Mouse (Mus musculus): ENCODE measurements at regions not wholly inside any gene's neighbourhood (a gene's known extent, or its start where the extent isn't known, plus 50 kb on each side); places are given as distances from the start of the nearest gene placed in this dataset.

DNA sequence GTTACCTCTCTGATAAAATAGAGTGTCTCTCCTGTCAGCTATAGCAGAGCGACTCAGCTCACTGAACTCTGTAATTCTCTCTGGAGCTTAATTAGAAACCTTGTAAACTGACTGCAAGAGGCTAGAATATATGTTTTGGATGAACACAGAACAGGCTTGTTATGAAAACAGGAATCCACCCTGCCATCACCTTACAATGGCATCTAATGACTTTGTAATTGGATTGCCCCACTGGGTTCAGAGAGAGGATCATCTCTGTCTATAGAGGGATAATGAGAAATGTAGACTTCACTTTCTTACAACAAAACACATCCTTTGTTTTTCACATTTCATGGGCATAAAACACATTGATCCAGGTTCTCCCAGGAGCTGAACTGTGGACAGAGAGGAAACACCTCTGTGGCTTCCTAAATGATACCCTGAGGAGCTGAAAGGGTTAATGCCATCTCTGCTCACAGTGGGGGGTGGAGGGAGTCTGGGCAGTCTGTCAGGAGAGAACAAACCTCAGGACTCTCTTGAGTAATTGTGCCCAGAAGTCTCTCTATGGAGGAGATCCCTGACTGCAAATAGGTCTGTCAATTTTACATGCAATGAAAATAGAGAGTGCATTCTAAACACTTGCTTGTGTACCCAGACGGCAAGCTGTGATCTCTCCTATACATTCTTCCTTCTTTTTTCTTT is 571.9 kb downstream of the Ttll7 start:
- TF ChIP-seq CTCF (IDR thresholded peaks at IDR 0.05; ENCODE audit: low read depth), result no peak
- no peak for TF ChIP-seq EP300 (IDR thresholded peaks at IDR 0.05; ENCODE audit: low read depth)
- Histone ChIP-seq H3K36me3 (replicated peaks; ENCODE audit: control insufficient read depth, insufficient read depth, low read length) (no peaks in the 10 kb centered on the region), H3K9me3 (replicated peaks; ENCODE audit: control insufficient read depth, low read length) (no peaks in the 10 kb centered on the region), H3K4me2 (ENCODE audit: low read depth, low read length) (no peak overlapping the region), H3K4me1 (ENCODE audit: control insufficient read depth, insufficient read depth) (no peaks in the 10 kb centered on the region), H3K4me3 (ENCODE audit: low read depth, low read length) (no peak overlapping the region), H3K27me3 (ENCODE audit: control insufficient read depth, insufficient read depth, low read length) (no peaks in the 10 kb centered on the region), H3K27ac (ENCODE audit: low read depth) (no peak overlapping the region), H3K9ac (replicated peaks; ENCODE audit: low read depth, low read length) (no peak overlapping the region)
- ATAC-seq (ENCODE audit: insufficient read depth, low read depth), result no peak
- WGBS, result 67% methylated on average over 2 of the region's 2 CpGs
- no peak for DNase-seq (ENCODE audit: low spot score)

DNA sequence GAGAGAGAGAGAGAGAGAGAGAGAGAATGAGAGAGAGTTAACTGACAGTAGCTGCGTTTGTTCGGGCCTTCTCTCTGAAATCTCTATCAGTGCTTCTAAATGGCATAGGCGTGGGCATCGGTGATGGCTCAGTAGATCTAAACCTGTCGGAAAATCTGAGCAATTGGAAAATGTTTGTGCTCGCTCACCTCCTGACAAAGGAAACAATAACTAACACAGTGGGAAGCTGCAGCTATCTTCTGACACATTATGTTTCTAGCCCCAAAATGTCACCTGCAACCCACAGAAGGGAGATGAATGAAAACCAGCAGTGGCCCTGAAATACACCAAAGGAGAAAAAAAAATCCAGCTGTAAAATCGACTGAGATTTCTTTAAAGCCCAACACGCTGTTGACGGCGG is 576.7 kb downstream of the Ttll7 start:
- no peaks in the 10 kb centered on the region for H3K36me3 ChIP-seq (replicated peaks; ENCODE audit: control insufficient read depth, insufficient read depth, low read length)
- H3K4me1 ChIP-seq (ENCODE audit: control insufficient read depth, insufficient read depth), result no peaks in the 10 kb centered on the region
- no peak overlapping the region for H3K4me3 ChIP-seq (ENCODE audit: low read depth, low read length)
- TF ChIP-seq CTCF (IDR thresholded peaks at IDR 0.05; ENCODE audit: low read depth) (no peak), EP300 (IDR thresholded peaks at IDR 0.05; ENCODE audit: low read depth) (no peak)
- no peak overlapping the region for H3K9ac ChIP-seq (replicated peaks; ENCODE audit: low read depth, low read length)
- 74% methylated on average over 10 of the region's 10 CpGs for WGBS
- no peaks in the 10 kb centered on the region for H3K27me3 ChIP-seq (ENCODE audit: control insufficient read depth, insufficient read depth, low read length)
- DNase-seq (ENCODE audit: low spot score) (no peak), ATAC-seq (ENCODE audit: insufficient read depth, low read depth) (no peak)
- no peak overlapping the region for H3K27ac ChIP-seq (ENCODE audit: low read depth)
- no peaks in the 10 kb centered on the region for H3K9me3 ChIP-seq (replicated peaks; ENCODE audit: control insufficient read depth, low read length)
- H3K4me2 ChIP-seq (ENCODE audit: low read depth, low read length), result no peak overlapping the region

DNA sequence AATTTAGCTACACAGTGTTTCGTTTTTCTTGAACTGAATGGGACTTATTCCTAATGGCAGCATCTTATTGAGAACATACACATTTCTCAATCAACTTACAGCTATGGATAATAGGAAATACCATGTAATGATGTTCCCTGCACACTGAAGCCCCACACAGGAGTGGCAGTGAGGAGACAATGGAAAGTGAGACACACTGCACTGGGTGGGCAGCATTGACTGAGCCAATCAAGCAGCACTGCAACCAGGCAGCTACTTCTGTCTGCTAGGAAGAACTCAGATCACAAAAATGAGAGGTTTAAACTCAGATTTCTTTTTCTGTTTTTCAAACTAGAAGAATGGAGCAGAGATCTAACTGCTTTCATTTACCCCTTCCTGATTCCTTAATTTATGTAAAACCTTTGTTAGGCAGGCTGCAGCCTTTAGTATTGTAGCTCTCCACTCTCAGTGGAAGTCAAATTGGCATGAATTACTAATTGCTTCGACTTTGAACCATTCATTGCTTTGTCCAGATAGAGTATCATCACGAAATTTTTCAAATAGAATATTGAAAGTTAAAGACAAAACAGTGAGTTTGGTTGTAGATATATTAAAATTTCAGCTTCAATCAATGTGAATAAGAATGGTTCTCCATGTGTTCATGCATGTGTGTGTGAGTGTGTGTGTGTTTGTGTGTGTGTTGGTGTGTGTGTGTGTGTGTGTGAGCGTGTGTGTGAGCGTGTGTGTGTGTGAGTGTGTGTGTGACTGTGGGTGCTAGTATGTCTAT is 590.9 kb downstream of the Ttll7 start:
- H3K27ac ChIP-seq (ENCODE audit: low read depth), result no peak overlapping the region
- no peaks in the 10 kb centered on the region for H3K9me3 ChIP-seq (replicated peaks; ENCODE audit: control insufficient read depth, low read length)
- WGBS, result 63% methylated on average over 5 of the region's 5 CpGs
- no peaks in the 10 kb centered on the region for H3K36me3 ChIP-seq (replicated peaks; ENCODE audit: control insufficient read depth, insufficient read depth, low read length)
- TF ChIP-seq EP300 (IDR thresholded peaks at IDR 0.05; ENCODE audit: low read depth), result no peak
- no peak for TF ChIP-seq CTCF (IDR thresholded peaks at IDR 0.05; ENCODE audit: low read depth)
- H3K4me2 ChIP-seq (ENCODE audit: low read depth, low read length), result no peak overlapping the region
- H3K9ac ChIP-seq (replicated peaks; ENCODE audit: low read depth, low read length), result no peak overlapping the region
- H3K4me3 ChIP-seq (ENCODE audit: low read depth, low read length), result no peak overlapping the region
- DNase-seq (ENCODE audit: low spot score), result no peak
- no peaks in the 10 kb centered on the region for H3K4me1 ChIP-seq (ENCODE audit: control insufficient read depth, insufficient read depth)
- no peaks in the 10 kb centered on the region for H3K27me3 ChIP-seq (ENCODE audit: control insufficient read depth, insufficient read depth, low read length)
- no peak for ATAC-seq (ENCODE audit: insufficient read depth, low read depth)

DNA sequence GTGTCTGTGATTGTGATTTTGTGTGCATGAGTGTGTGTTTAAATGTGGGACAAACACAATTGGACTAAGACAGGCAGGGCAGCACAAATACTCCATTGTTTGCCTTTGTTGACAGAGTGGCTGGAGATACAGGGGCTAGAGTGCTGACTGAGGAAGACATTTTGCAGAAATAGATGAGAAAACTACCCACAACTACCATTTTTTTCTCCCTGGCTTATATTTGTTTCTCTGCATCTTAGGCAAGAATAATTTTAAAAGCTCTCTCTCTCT is 591.5 kb downstream of the Ttll7 start:
- ATAC-seq (ENCODE audit: insufficient read depth, low read depth), result no peak
- DNase-seq (ENCODE audit: low spot score), result no peak
- Histone ChIP-seq H3K9me3 (replicated peaks; ENCODE audit: control insufficient read depth, low read length) (no peaks in the 10 kb centered on the region), H3K9ac (replicated peaks; ENCODE audit: low read depth, low read length) (no peak overlapping the region), H3K27me3 (ENCODE audit: control insufficient read depth, insufficient read depth, low read length) (no peaks in the 10 kb centered on the region), H3K27ac (ENCODE audit: low read depth) (no peak overlapping the region), H3K36me3 (replicated peaks; ENCODE audit: control insufficient read depth, insufficient read depth, low read length) (no peaks in the 10 kb centered on the region), H3K4me3 (ENCODE audit: low read depth, low read length) (no peak overlapping the region), H3K4me2 (ENCODE audit: low read depth, low read length) (no peak overlapping the region), H3K4me1 (ENCODE audit: control insufficient read depth, insufficient read depth) (no peaks in the 10 kb centered on the region)
- no peak for TF ChIP-seq EP300 (IDR thresholded peaks at IDR 0.05; ENCODE audit: low read depth)
- no peak for TF ChIP-seq CTCF (IDR thresholded peaks at IDR 0.05; ENCODE audit: low read depth)

DNA sequence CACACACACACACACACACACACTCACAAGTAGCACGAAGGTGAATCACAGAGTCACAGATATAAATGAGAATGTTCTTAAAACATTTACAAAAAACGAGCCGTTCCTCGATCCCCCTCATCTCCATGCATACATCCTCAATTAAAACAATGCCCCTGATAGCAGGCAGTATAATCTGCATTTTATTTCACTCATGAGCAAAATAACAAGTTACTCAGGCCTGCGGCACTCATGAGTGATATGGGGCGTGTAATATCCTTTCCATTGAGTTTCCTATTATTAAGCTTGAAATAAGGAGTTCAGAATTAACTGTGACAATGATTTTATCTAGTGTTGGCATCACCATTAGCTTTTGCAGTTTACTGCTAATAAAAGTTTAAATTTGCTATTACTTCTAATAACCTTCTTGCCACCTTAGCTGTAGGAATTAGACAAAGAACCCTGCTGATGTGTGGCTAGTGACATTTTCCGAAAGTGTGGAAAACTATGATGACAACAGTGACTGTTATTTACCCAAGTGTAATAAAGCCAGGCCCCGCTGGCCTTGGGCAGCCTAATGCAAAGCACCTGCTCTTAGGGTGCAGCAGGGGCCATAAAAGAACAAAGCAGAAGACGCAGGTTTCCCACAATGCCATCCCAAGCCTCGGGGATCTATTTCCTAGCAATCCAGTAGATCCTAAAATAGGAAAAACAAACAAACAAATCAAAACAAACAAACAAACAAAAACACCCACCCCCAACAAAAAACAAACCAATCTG is 592.0 kb downstream of the Ttll7 start:
- H3K9ac ChIP-seq (replicated peaks; ENCODE audit: low read depth, low read length), result no peak overlapping the region
- WGBS, result 81% methylated on average over 10 of the region's 10 CpGs
- H3K36me3 ChIP-seq (replicated peaks; ENCODE audit: control insufficient read depth, insufficient read depth, low read length), result no peaks in the 10 kb centered on the region
- H3K27me3 ChIP-seq (ENCODE audit: control insufficient read depth, insufficient read depth, low read length), result no peaks in the 10 kb centered on the region
- H3K4me3 ChIP-seq (ENCODE audit: low read depth, low read length), result no peak overlapping the region
- no peak overlapping the region for H3K4me2 ChIP-seq (ENCODE audit: low read depth, low read length)
- no peak overlapping the region for H3K27ac ChIP-seq (ENCODE audit: low read depth)
- no peak for DNase-seq (ENCODE audit: low spot score)
- H3K4me1 ChIP-seq (ENCODE audit: control insufficient read depth, insufficient read depth), result no peaks in the 10 kb centered on the region
- ATAC-seq (ENCODE audit: insufficient read depth, low read depth), result no peak
- no peaks in the 10 kb centered on the region for H3K9me3 ChIP-seq (replicated peaks; ENCODE audit: control insufficient read depth, low read length)
- TF ChIP-seq CTCF (IDR thresholded peaks at IDR 0.05; ENCODE audit: low read depth), result no peak
- no peak for TF ChIP-seq EP300 (IDR thresholded peaks at IDR 0.05; ENCODE audit: low read depth)
